Mouse (Mus musculus) kidney, postnatal 0 days (tissue): ENCODE measurements at regions not wholly inside any gene's neighbourhood (a gene's known extent, or its start where the extent isn't known, plus 50 kb on each side); places are given as distances from the start of the nearest gene placed in this dataset.

Experiments used
- ATAC-seq: fragments of 200-750 bp; cut with Nextera tagmentation; replicated peaks from 2 replicates; pipeline ENCODE4 v1.8.0; 2017; ENCODE audit warnings: low read depth, moderate number of reproducible peaks, moderate TSS enrichment, moderate library complexity; ENCODE audit not compliant: low FRiP score
- DNase-seq: peaks from one replicate; pipeline ENCODE4 v3.0.0-alpha.2; 2016; ENCODE audit warnings: low spot score
- H3K27ac ChIP-seq: fragments of 300-500 bp; sonication (generic); 2 replicates; pipeline ENCODE4 v1.5.1; 2014; ENCODE audit warnings: mild to moderate bottlenecking
- H3K27me3 ChIP-seq: fragments of 300-500 bp; sonication (generic); 2 replicates; pipeline ENCODE4 v1.6.1; 2014; ENCODE audit warnings: low read length, mixed read lengths; ENCODE audit not compliant: insufficient read depth
- H3K36me3 ChIP-seq: fragments of 300-500 bp; sonication (generic); 2 replicates; pipeline ENCODE4 v1.6.1; 2014; ENCODE audit warnings: low read length, mixed read lengths; ENCODE audit not compliant: insufficient read depth
- H3K4me1 ChIP-seq: fragments of 300-500 bp; sonication (generic); replicated peaks from 2 replicates; pipeline ENCODE4 v1.6.1; 2014; ENCODE audit warnings: antibody characterized with exemption, low read length, mixed read lengths; ENCODE audit not compliant: insufficient read depth
- H3K4me2 ChIP-seq: fragments of 300-500 bp; sonication (generic); 2 replicates; pipeline ENCODE4 v1.6.1; 2014; ENCODE audit warnings: mild to moderate bottlenecking, low read length, moderate library complexity, mixed read lengths
- H3K4me3 ChIP-seq: fragments of 300-500 bp; sonication (generic); replicated peaks from 2 replicates; pipeline ENCODE4 v1.5.1; 2014; ENCODE audit warnings: low read depth, low read length
- H3K9ac ChIP-seq: fragments of 300-500 bp; sonication (generic); 2 replicates; pipeline ENCODE4 v1.6.1; 2014; ENCODE audit warnings: low read depth, low read length
- H3K9me3 ChIP-seq: fragments of 300-500 bp; sonication (generic); replicated peaks from 2 replicates; pipeline ENCODE4 v1.6.1; 2016; ENCODE audit warnings: low read length, inconsistent platforms, mixed read lengths
- CTCF ChIP-seq: IDR thresholded peaks from 2 replicates; pipeline ENCODE4 v1.5.1; 2016; ENCODE audit warnings: antibody characterized with exemption, low read depth, mild to moderate bottlenecking, moderate library complexity
- WGBS: fragments of 180-500 bp; shearing (Covaris S2); extraction: QIAGEN DNeasy Blood & Tissue Kit; methylation state at CpG from one replicate; pipeline ENCODE4 v1.1.7; 2014; 5-methylcytosine and 5-hydroxymethylcytosine counted together

- peak; percentile 57 for TF ChIP-seq CTCF
These were observed 74.3 kb upstream of the Exoc4 start for GRCm38 (mm10) chr6:33174616-33175015.

GRCm38 (mm10) chr6:33189521-33190246, 59.2 kb upstream of the Exoc4 start:
- Histone ChIP-seq H3K27ac (no peak overlapping the region), H3K36me3 (no peaks in the 10 kb centered on the region), H3K4me3 (no peak overlapping the region), H3K4me1 (no peaks in the 10 kb centered on the region), H3K9ac (no peak overlapping the region), H3K27me3 (no peaks in the 10 kb centered on the region), H3K9me3 (no peaks in the 10 kb centered on the region), H3K4me2 (no peak overlapping the region)
- WGBS, result 46% methylated on average over 11 of the region's 11 CpGs
- no peak for TF ChIP-seq CTCF
- no peak for ATAC-seq
- no peak for DNase-seq

More at GRCm38 (mm10) chr6:33174616-33175015, 74.3 kb upstream of the Exoc4 start:
- no peaks in the 10 kb centered on the region for H3K36me3 ChIP-seq
- no peak overlapping the region for H3K9ac ChIP-seq
- no peak overlapping the region for H3K4me3 ChIP-seq
- H3K27ac ChIP-seq, result no peak overlapping the region
- no peak for ATAC-seq
- no peaks in the 10 kb centered on the region for H3K9me3 ChIP-seq
- H3K4me2 ChIP-seq, result no peak overlapping the region
- H3K4me1 ChIP-seq, result no peaks in the 10 kb centered on the region
- WGBS, result 53% methylated on average over 6 of the region's 6 CpGs
- no peak for DNase-seq
- H3K27me3 ChIP-seq, result no peaks in the 10 kb centered on the region

- Histone ChIP-seq H3K4me1 (no peaks in the 10 kb centered on the region), H3K27me3 (no peaks in the 10 kb centered on the region), H3K4me3 (no peak overlapping the region), H3K36me3 (no peaks in the 10 kb centered on the region), H3K9me3 (no peaks in the 10 kb centered on the region), H3K4me2 (no peak overlapping the region), H3K9ac (no peak overlapping the region), H3K27ac (no peak overlapping the region)
- ATAC-seq (no peak), DNase-seq (no peak)
- TF ChIP-seq CTCF, result no peak
- 84% methylated on average over 3 of the region's 3 CpGs for WGBS
These were observed 55.1 kb upstream of the Exoc4 start for GRCm38 (mm10) chr6:33193823-33194222.
